Mouse (Mus musculus): ENCODE results near the gene Olfr1443. TPM values are rescaled to one million over a fixed set of nuclear protein-coding genes. Genes with fewer than 3 reads are reported as not detected.
"Not testable (repeated sequence)": the region's sequence is repeated elsewhere in the genome, so short reads cannot be mapped to it uniquely, and the experiment has no call there.

The Olfr1443 gene
- polyA plus RNA-seq (2012; ENCODE audit: insufficient read depth, insufficient read length, missing spikeins) = not detected in 2 replicates

- no peaks in the 10 kb centered on the region for H3K4me1 ChIP-seq (ENCODE audit: control insufficient read depth, insufficient read depth, insufficient read length, low read length)
- no peak within 1 kb of the TSS for H3K4me3 ChIP-seq (ENCODE audit: insufficient read depth, low read depth, low read length)
- H3K27ac ChIP-seq (replicated peaks; ENCODE audit: low read depth, low read length) = no peak within 1 kb of the TSS
Measured at GRCm38 (mm10) chr19:12677812-12678211, at the start of gene Olfr1443. TSS of gene Olfr1443 (plus strand) at chr19:12678112.

GRCm38 (mm10) chr19:12633176-12633575 lies 44.7 kb upstream of the Olfr1443 start, which contains the start of gene Glyat:
TSS of gene Glyat (plus strand) at chr19:12633308.
- no peak within 1 kb of the TSS for H3K27ac ChIP-seq (replicated peaks; ENCODE audit: low read depth, low read length)
- H3K4me3 ChIP-seq (ENCODE audit: insufficient read depth, low read depth, low read length) = no peak within 1 kb of the TSS
- no peaks in the 10 kb centered on the region for H3K4me1 ChIP-seq (ENCODE audit: control insufficient read depth, insufficient read depth, insufficient read length, low read length)

GRCm38 (mm10) chr19:12634259-12634658 lies 43.7 kb upstream of the Olfr1443 start:
- no peak overlapping the region for H3K27ac ChIP-seq (replicated peaks; ENCODE audit: low read depth, low read length)

GRCm38 (mm10) chr19:12634963-12635362 lies 42.9 kb upstream of the Olfr1443 start:
- H3K4me1 ChIP-seq (ENCODE audit: control insufficient read depth, insufficient read depth, insufficient read length, low read length) = no peaks in the 10 kb centered on the region
- no peak overlapping the region for H3K27ac ChIP-seq (replicated peaks; ENCODE audit: low read depth, low read length)
- no peak overlapping the region for H3K4me3 ChIP-seq (ENCODE audit: insufficient read depth, low read depth, low read length)

More at GRCm38 (mm10) chr19:12634259-12634658, 43.7 kb upstream of the Olfr1443 start:
- Histone ChIP-seq H3K4me3 (ENCODE audit: insufficient read depth, low read depth, low read length) (no peak overlapping the region), H3K4me1 (ENCODE audit: control insufficient read depth, insufficient read depth, insufficient read length, low read length) (no peaks in the 10 kb centered on the region)

- Histone ChIP-seq H3K4me1 (ENCODE audit: control insufficient read depth, insufficient read depth, insufficient read length, low read length) (no peaks in the 10 kb centered on the region), H3K27ac (replicated peaks; ENCODE audit: low read depth, low read length) (no peak overlapping the region), H3K4me3 (ENCODE audit: insufficient read depth, low read depth, low read length) (no peak overlapping the region)
Measured at GRCm38 (mm10) chr19:12636863-12637262, 41.0 kb upstream of the Olfr1443 start.

- no peak overlapping the region for H3K4me3 ChIP-seq (ENCODE audit: insufficient read depth, low read depth, low read length)
- H3K4me1 ChIP-seq (ENCODE audit: control insufficient read depth, insufficient read depth, insufficient read length, low read length) = no peaks in the 10 kb centered on the region
- no peak overlapping the region for H3K27ac ChIP-seq (replicated peaks; ENCODE audit: low read depth, low read length)
Measured at GRCm38 (mm10) chr19:12638049-12638448, 39.9 kb upstream of the Olfr1443 start.

GRCm38 (mm10) chr19:12649511-12649910 lies 28.4 kb upstream of the Olfr1443 start:
- H3K4me3 ChIP-seq (ENCODE audit: insufficient read depth, low read depth, low read length) = no peak overlapping the region
- H3K27ac ChIP-seq (replicated peaks; ENCODE audit: low read depth, low read length) = no peak overlapping the region
- H3K4me1 ChIP-seq (ENCODE audit: control insufficient read depth, insufficient read depth, insufficient read length, low read length) = no peaks in the 10 kb centered on the region

- H3K4me3 ChIP-seq (ENCODE audit: insufficient read depth, low read depth, low read length) = no peak overlapping the region
- no peaks in the 10 kb centered on the region for H3K4me1 ChIP-seq (ENCODE audit: control insufficient read depth, insufficient read depth, insufficient read length, low read length)
- H3K27ac ChIP-seq (replicated peaks; ENCODE audit: low read depth, low read length) = no peak overlapping the region
Measured at GRCm38 (mm10) chr19:12666156-12666555, 11.8 kb upstream of the Olfr1443 start.

- H3K27ac ChIP-seq (replicated peaks; ENCODE audit: low read depth, low read length); H3K4me3 ChIP-seq (ENCODE audit: insufficient read depth, low read depth, low read length); H3K4me1 ChIP-seq (ENCODE audit: control insufficient read depth, insufficient read depth, insufficient read length, low read length): not testable (repeated sequence)
Measured at GRCm38 (mm10) chr19:12668601-12669000, 9.3 kb upstream of the Olfr1443 start.

GRCm38 (mm10) chr19:12670139-12670538 lies 7.8 kb upstream of the Olfr1443 start, which contains the start of gene Olfr1442:
TSS of gene Olfr1442 (plus strand) at chr19:12670439.
- Histone ChIP-seq H3K4me3 (ENCODE audit: insufficient read depth, low read depth, low read length) (no peak within 1 kb of the TSS), H3K27ac (replicated peaks; ENCODE audit: low read depth, low read length) (no peak within 1 kb of the TSS), H3K4me1 (ENCODE audit: control insufficient read depth, insufficient read depth, insufficient read length, low read length) (no peaks in the 10 kb centered on the region)

GRCm38 (mm10) chr19:12671051-12671450 lies 6.9 kb upstream of the Olfr1443 start:
- H3K27ac ChIP-seq (replicated peaks; ENCODE audit: low read depth, low read length) = no peak overlapping the region
- no peaks in the 10 kb centered on the region for H3K4me1 ChIP-seq (ENCODE audit: control insufficient read depth, insufficient read depth, insufficient read length, low read length)
- H3K4me3 ChIP-seq (ENCODE audit: insufficient read depth, low read depth, low read length) = no peak overlapping the region

GRCm38 (mm10) chr19:12684638-12685037 lies 6.7 kb downstream of the Olfr1443 start:
- H3K4me1 ChIP-seq (ENCODE audit: control insufficient read depth, insufficient read depth, insufficient read length, low read length) = no peaks in the 10 kb centered on the region

GRCm38 (mm10) chr19:12685231-12685630 lies 7.3 kb downstream of the Olfr1443 start:
- no peak overlapping the region for H3K4me3 ChIP-seq (ENCODE audit: insufficient read depth, low read depth, low read length)
- H3K4me1 ChIP-seq (ENCODE audit: control insufficient read depth, insufficient read depth, insufficient read length, low read length) = no peaks in the 10 kb centered on the region
- H3K27ac ChIP-seq (replicated peaks; ENCODE audit: low read depth, low read length) = no peak overlapping the region

More at GRCm38 (mm10) chr19:12684638-12685037, 6.7 kb downstream of the Olfr1443 start:
- Histone ChIP-seq H3K27ac (replicated peaks; ENCODE audit: low read depth, low read length) (no peak overlapping the region), H3K4me3 (ENCODE audit: insufficient read depth, low read depth, low read length) (no peak overlapping the region)

- Histone ChIP-seq H3K4me1 (ENCODE audit: control insufficient read depth, insufficient read depth, insufficient read length, low read length) (no peaks in the 10 kb centered on the region), H3K4me3 (ENCODE audit: insufficient read depth, low read depth, low read length) (no peak within 1 kb of the TSS), H3K27ac (replicated peaks; ENCODE audit: low read depth, low read length) (no peak within 1 kb of the TSS)
Measured at GRCm38 (mm10) chr19:12695590-12695989, 17.7 kb downstream of the Olfr1443 start, which contains the start of gene Keg1. TSS of gene Keg1 (plus strand) at chr19:12695786.

GRCm38 (mm10) chr19:12696221-12696620 lies 18.3 kb downstream of the Olfr1443 start:
- H3K4me3 ChIP-seq (ENCODE audit: insufficient read depth, low read depth, low read length) = no peak overlapping the region
- H3K27ac ChIP-seq (replicated peaks; ENCODE audit: low read depth, low read length) = no peak overlapping the region

GRCm38 (mm10) chr19:12708458-12708857 lies 30.5 kb downstream of the Olfr1443 start:
- Histone ChIP-seq H3K4me3 (ENCODE audit: insufficient read depth, low read depth, low read length) (no peak overlapping the region), H3K4me1 (ENCODE audit: control insufficient read depth, insufficient read depth, insufficient read length, low read length) (no peaks in the 10 kb centered on the region), H3K27ac (replicated peaks; ENCODE audit: low read depth, low read length) (no peak overlapping the region)

More at GRCm38 (mm10) chr19:12696221-12696620, 18.3 kb downstream of the Olfr1443 start:
- no peaks in the 10 kb centered on the region for H3K4me1 ChIP-seq (ENCODE audit: control insufficient read depth, insufficient read depth, insufficient read length, low read length)

Data from brown adipose tissue, adult 24 weeks (tissue).